Mouse (Mus musculus) ES-E14 (cell line): Measurements from ENCODE around the gene Cdc42bpg.

ENCODE experiments used
- CHD2 ChIP-seq: IDR thresholded peaks from 2 replicates; pipeline ENCODE4 v1.6.1; 2014; ENCODE audit warnings: mild to moderate bottlenecking, low read depth, low read length, inconsistent platforms
- HCFC1 ChIP-seq: IDR thresholded peaks from 2 replicates; pipeline ENCODE4 v1.6.1; 2012; ENCODE audit warnings: low read length, inconsistent platforms, borderline replicate concordance; ENCODE audit not compliant: insufficient read depth
- MAFK ChIP-seq: IDR thresholded peaks from 2 replicates; pipeline ENCODE4 v1.6.1; 2014; ENCODE audit warnings: mild to moderate bottlenecking, low read depth, low read length, inconsistent platforms; ENCODE audit not compliant: insufficient read depth
- ZC3H11A ChIP-seq: IDR thresholded peaks from 2 replicates; pipeline ENCODE4 v1.6.1; 2012; ENCODE audit warnings: low read depth, mild to moderate bottlenecking, inconsistent platforms, low read length, borderline replicate concordance
- ZNF384 ChIP-seq: IDR thresholded peaks from 2 replicates; pipeline ENCODE4 v1.6.1; 2012; ENCODE audit warnings: low read depth, low read length, inconsistent platforms

DNA sequence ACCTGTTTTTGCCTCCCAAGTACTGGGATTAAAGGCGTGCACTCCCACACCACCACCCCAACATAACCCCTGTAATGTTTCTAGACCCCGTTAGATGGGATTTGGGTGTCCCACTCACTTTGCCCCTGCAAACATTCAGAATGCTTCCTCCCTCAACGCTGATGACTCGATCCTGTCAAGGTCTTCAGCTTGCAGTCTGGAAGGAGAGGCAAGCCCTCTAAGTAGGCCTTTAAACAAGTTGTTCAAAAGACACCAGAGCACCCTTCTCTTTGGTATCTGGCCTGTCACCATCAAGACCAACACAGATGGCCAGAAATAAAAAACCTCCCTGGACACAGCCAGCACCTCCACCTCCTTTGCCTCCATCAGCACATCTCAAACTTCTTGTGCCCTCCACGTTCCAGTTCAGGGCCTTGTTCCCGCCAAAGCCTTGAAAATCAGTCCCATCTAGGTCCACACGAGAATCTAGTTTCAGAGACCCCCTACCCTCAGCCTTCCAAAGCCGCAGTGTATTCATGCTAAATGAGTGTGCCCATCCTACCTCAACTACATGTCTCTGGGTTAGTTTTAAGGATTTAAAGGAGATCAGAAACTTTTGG lies 640 bp upstream of the Cdc42bpg start:
- no peak for TF ChIP-seq MAFK
- TF ChIP-seq ZC3H11A, result no peak
- TF ChIP-seq CHD2, result no peak
- TF ChIP-seq HCFC1, result no peak
- no peak for TF ChIP-seq ZNF384
